Mouse (Mus musculus) liver, embryonic 14.5 days (tissue): ENCODE data around the gene Stx11.

Experiments
- CTCF ChIP-seq: IDR thresholded peaks from 2 replicates; pipeline ENCODE4 v1.5.1; 2016; ENCODE audit warnings: antibody characterized with exemption, low read depth, control low read depth
- EP300 ChIP-seq: IDR thresholded peaks from 2 replicates; pipeline ENCODE4 v1.6.1; 2016; ENCODE audit warnings: antibody characterized with exemption, low read depth

GRCm38 (mm10) chr10:12915826-12916225, 48.3 kb downstream of the Stx11 start:
- no peak for TF ChIP-seq EP300
- no peak for TF ChIP-seq CTCF
